Mouse (Mus musculus) megakaryocyte, adult 5-6 weeks (primary cell): Measurements from ENCODE around the gene Xpo5. TPM values are rescaled to one million over a fixed set of nuclear protein-coding genes. Genes with fewer than 3 reads are reported as not detected.

Experiments used
- ATAC-seq: 2 replicates; pipeline ENCODE4 v1.8.0; 2016; ENCODE audit warnings: mild to moderate bottlenecking, inconsistent platforms; ENCODE audit not compliant: poor library complexity, severe bottlenecking
- total RNA-seq, 2 experiments: library from RNA; stranded (forward) in 1 of 2; stranded (reverse) in 1 of 2; fragments of 153-499, 151-499 nt in 1 of 2; fragments of 221-1000, 200-1000 nt in 1 of 2; gene quantifications; 2 replicates each; pipeline versions ENCODE4 v1.2.3 to v1.2.4; 2015 to 2017

The Xpo5 gene
- total RNA-seq, 2 experiments from 2014 or later: 21.0 to 25.1 TPM

DNA sequence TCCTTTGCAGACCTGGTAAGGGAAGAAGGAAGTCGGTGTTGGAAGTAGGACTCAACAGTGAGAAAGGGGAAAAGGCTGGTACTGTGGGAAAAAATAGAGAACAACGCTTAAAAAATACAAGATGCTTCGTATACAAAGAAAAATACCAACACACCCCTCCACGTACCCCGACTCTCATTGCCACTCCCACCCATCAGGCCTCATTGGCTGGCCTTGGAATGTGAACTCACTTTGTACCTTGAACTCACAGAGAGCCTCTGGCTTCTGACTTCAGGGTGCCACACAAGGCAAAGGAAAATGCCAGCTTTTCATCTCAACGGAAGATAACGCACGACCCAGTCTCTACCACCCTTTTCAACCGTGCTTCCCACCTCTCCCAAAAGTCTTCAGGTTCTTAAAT, 80.6 kb downstream of the Xpo5 start:
- ATAC-seq: no peak

- no peak for ATAC-seq
Measured at GRCm38 (mm10) chr17:46283911-46284310, 81.3 kb downstream of the Xpo5 start.

- no peak for ATAC-seq
Measured at GRCm38 (mm10) chr17:46284653-46285052, 82.1 kb downstream of the Xpo5 start.

- ATAC-seq: no peak
Measured at GRCm38 (mm10) chr17:46285407-46285806, 82.8 kb downstream of the Xpo5 start.

DNA sequence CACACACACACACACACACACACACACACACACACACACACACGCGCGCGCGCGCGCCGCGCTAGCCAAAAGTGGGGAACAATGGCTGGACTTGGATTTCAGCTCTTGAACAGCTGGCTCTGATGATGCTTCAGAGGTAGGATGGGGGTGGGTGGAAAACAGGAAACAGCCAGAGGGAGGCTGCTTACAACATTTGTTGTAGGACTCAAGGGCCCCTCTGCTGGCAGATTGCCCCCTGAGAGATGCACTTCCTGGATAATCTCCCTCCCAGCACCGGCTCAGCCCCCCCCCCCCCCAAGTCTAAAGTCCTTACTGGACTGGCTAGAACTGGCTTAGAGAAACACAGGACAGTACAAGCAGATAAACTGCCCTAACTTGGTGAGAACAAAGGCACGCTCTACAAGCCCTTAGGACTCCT, 85.1 kb downstream of the Xpo5 start:
- ATAC-seq: no peak

Other genes starting within 250 kb of the Xpo5 start
- 5.6 and 9.1 TPM in 2 replicates for gene Vegfa, start 170.4 kb upstream of the Xpo5 start, total RNA-seq (2015)
- gene Vegfa, start 170.4 kb upstream of the Xpo5 start, total RNA-seq (2017): 4.8 and 11.4 TPM in 2 replicates
- gene Mrps18a, start 91.8 kb upstream of the Xpo5 start, total RNA-seq (2015): 35.5 and 46.1 TPM in 2 replicates
- 28.7 and 39.4 TPM in 2 replicates for gene Mrps18a, start 91.8 kb upstream of the Xpo5 start, total RNA-seq (2017)
- gene Rsph9, start 58.6 kb upstream of the Xpo5 start, total RNA-seq (2015): not detected in 2 replicates
- gene Rsph9, start 58.6 kb upstream of the Xpo5 start, total RNA-seq (2017): not detected in 2 replicates
- gene Mad2l1bp, start 49.2 kb upstream of the Xpo5 start, total RNA-seq (2015): 20.5 and 20.6 TPM in 2 replicates
- 9.5 and 9.9 TPM in 2 replicates for gene Mad2l1bp, start 49.2 kb upstream of the Xpo5 start, total RNA-seq (2017)
- 29.3 and 30.2 TPM in 2 replicates for gene Gtpbp2, start 41.8 kb upstream of the Xpo5 start, total RNA-seq (2015)
- 47.9 and 49.6 TPM in 2 replicates for gene Gtpbp2, start 41.8 kb upstream of the Xpo5 start, total RNA-seq (2017)
- 14.2 and 18.2 TPM in 2 replicates for gene Polh, start 137 bp upstream of the Xpo5 start, total RNA-seq (2015)
- 28.5 and 31.8 TPM in 2 replicates for gene Polh, start 137 bp upstream of the Xpo5 start, total RNA-seq (2017)
- 22.5 and 27.8 TPM in 2 replicates for gene Polr1c, start 45.3 kb downstream of the Xpo5 start, total RNA-seq (2015)
- 21.4 and 22.4 TPM in 2 replicates for gene Polr1c, start 45.3 kb downstream of the Xpo5 start, total RNA-seq (2017)
- 53.9 and 55.1 TPM in 2 replicates for gene Yipf3, start 45.3 kb downstream of the Xpo5 start, total RNA-seq (2015)
- gene Yipf3, start 45.3 kb downstream of the Xpo5 start, total RNA-seq (2017): 30.1 and 35.8 TPM in 2 replicates
- gene Lrrc73, start 50.7 kb downstream of the Xpo5 start, total RNA-seq (2015): 0.34 and 1.2 TPM in 2 replicates
- 0.33 TPM in 1 of 2 replicates, not detected in the other for gene Lrrc73, start 50.7 kb downstream of the Xpo5 start, total RNA-seq (2017)
- gene Tjap1, start 80.2 kb downstream of the Xpo5 start, total RNA-seq (2015): 5.4 and 9.9 TPM in 2 replicates
- gene Tjap1, start 80.2 kb downstream of the Xpo5 start, total RNA-seq (2017): 9.8 and 15.7 TPM in 2 replicates
- not detected in 2 replicates for gene Dlk2, start 94.6 kb downstream of the Xpo5 start, total RNA-seq (2015)
- gene Dlk2, start 94.6 kb downstream of the Xpo5 start, total RNA-seq (2017): not detected in 2 replicates
- gene Abcc10, start 125.6 kb downstream of the Xpo5 start, total RNA-seq (2015): 0.87 and 1.8 TPM in 2 replicates
- 2.2 and 5.4 TPM in 2 replicates for gene Abcc10, start 125.6 kb downstream of the Xpo5 start, total RNA-seq (2017)
- 3.9 and 10.4 TPM in 2 replicates for gene Zfp318, start 180.9 kb downstream of the Xpo5 start, total RNA-seq (2015)
- gene Zfp318, start 180.9 kb downstream of the Xpo5 start, total RNA-seq (2017): 5.2 and 8.3 TPM in 2 replicates
- gene Crip3, start 226.1 kb downstream of the Xpo5 start, total RNA-seq (2015): not detected in 2 replicates
- gene Crip3, start 226.1 kb downstream of the Xpo5 start, total RNA-seq (2017): not detected in 2 replicates
- not detected in 2 replicates for gene Slc22a7, start 235.7 kb downstream of the Xpo5 start, total RNA-seq (2015)
- not detected in 2 replicates for gene Slc22a7, start 235.7 kb downstream of the Xpo5 start, total RNA-seq (2017)